Mouse (Mus musculus) cerebellum, adult 11 months (tissue): Measurements from ENCODE around the gene Mcm6.

Source experiments
- DNase-seq: peaks from one replicate; pipeline ENCODE4 v3.0.0; 2022

The Mcm6 gene

DNA sequence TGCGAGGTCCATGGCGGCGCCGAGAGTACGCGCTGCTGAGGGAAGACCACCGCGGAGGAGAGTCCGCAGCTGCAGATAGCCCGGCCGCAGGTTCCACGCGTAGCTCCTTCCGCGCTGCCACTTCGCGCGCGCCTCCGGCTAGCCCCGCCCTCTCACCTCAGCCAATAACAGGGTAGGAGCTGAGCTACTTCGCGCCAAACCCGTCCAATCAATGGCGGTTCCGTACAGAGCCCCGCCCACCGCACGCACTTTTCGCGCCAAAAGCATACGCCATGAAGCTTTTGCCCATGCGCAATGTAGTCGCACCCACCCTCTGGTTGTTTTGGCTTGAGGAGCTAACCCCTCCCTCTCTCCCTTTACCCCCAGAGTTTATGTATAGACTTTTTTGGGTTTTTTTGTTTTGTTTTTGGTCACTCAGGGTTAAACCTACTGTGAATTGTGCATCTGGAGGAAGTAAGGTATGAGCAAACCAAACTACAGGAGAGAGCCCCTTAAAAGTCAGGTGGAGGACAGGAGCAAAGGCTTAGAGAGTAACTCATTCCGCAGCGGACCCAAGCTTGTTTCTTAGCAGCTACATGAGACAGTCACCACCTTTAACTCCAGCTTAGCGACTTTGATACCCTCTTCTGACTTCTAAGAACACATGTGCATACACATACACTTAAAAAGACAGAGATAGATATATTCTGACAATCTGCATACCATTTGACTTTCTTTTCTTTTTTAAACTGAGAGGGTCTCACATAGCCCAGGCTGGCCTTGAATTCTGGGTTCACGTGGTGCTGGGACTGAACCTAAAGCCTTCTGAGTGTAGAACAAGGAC is at the start of gene Mcm6:
TSS of gene Mcm6 (minus strand) at position 111 of the 823 bp plus-strand sequence.
- DNase-seq, result peak; percentile 89

DNA sequence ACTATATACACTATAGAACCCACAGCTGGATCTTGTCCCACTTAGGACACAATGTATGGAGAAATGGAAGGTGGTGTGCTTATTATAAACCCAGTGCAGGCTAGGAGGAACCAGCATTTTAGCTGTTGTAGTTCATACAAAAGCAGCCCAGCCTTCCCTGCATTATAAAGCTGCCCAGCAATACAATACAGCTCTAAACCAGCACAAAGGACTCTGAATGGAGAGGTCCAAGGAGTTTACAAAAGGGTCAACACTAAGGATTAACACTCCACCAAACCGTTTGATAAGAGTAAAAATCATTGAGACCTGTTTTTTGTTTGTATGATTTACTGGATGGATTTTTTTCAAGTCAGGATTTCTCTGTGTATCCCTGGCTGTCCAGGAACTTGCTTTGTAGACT is 47.4 kb upstream of the Mcm6 start:
- DNase-seq, result no peak

DNA sequence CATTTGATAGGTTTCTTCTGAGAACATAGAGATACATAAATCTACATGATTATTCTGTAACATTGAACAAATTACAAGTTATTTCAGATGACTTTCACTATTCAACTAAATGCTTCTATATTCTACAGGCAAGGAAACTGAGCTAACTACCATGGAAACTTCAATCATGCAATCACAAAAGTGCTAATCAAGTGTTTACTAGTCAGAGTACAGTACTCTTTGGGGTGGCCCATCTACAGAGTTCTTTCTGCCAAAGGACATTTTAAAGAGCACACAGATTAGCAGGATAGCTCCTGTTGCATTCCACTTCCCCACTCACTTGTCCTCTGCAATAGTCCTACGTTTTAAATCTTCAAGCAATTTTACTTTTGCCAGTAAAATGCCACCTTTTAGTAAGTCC is 46.2 kb upstream of the Mcm6 start:
- DNase-seq, result no peak

DNA sequence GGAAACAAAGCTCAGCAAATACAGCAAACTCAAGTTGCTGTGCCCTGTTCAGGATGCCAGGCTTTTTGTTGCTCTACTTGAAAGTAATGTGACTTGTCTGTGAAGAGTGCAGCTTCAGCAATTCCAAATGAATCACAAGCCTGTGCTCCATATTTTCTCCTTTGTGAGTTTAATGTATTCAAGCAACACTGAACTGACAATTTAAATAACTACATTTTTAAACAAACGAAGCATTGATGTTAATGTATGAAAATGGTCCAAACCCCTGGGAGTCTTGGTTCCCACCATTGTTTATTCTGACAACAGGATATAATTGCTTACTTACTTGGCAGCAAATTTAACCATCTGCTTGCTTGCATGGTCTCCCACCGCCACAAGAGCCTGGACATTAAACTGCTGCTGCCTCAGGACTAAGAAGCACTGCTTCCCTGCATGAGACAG is 45.6 kb upstream of the Mcm6 start:
- no peak for DNase-seq

DNA sequence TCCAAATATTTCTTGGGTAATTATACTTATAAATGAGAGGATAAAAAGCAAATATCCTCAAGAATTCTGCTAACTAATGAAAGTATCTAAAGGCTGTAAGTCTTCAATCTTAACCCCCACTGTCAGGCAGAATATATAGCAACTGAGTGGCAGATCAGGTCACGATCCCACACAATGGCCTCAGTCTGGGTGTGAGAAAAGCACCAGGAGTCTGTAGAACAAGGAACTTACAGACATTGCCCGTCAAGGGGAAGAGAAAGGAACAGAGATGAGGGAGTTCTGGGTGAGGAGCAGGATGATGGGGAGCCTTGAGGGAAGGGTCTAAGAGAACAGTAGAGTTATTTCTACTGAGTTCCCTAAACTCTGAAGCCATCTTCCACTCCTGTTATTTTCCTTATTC is 41.5 kb upstream of the Mcm6 start:
- no peak for DNase-seq

DNA sequence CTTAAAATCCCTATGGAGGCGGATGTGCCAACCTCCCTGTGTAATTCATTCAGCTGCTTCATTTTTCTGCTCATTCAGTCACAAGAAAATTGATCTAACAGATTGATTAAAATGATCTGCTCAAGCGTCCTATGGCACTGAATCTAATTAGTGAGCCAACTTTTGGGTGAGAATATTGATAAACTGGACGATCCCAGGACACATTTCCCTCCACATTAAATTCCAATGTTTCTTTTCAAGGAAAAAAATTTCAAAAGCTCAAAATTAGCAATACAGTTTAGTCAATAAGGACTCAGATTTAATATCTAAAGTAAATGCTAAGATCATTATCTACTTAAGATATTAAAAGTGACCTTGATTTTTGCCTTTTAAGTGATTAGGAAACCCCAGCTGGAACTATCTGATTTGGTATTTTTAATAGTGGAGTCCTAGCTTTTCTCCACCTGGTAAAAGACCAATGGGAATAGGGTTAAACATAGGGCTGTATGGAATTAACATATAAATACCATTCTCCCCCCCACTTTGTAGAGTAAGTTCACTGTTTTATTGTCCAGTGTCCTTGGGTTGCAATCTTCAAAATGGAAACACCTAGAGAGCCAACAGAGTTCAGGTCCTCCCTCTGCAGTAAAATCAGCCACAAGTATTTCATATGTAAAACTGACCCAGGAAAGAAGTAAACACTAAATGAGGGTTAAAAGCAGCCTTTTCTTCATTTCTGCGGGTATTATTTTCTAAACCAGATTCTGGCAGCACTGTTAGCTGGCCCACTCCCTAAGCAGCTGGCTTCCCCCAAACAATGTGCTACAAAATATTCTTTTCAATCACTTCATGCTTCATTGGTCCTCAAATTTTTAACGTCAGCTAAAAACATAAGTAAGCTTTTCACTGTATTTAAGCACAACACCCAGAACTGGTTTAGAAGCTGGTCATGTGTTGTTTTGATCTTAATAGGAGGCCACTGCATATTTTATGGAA is 40.8 kb upstream of the Mcm6 start:
- no peak for DNase-seq

DNA sequence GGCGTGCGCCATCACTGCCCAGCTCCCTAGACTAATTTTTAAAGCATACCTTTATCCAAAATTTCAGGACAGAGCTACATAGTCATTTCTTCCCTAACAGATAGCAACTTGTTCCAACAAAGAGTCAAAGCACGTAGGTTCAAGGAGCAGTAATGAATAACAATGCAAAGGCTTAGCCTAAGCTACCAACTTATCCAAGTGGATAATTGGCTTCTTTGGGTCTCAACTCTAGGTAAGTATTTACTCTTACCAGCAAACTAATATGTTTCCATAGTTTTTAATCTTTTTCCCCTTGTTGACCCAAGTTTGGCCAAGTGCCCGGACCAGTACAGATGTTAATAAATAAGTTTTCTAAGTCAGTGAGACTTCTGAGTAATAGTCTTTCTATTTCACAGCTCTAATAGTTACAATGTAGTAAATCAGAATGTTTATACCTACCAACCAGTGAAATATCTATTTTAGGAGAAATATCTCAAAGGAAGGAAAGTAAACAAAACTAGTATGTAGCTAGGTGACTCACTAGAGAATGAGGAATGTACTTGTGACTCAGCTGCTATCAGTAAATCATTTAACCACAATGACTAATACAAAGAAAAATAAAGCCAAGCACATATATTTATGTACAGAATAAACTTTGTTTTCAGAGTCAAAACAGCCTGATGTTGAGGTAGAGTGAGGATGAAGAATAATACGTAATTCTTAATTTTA is 39.4 kb upstream of the Mcm6 start:
- no peak for DNase-seq

DNA sequence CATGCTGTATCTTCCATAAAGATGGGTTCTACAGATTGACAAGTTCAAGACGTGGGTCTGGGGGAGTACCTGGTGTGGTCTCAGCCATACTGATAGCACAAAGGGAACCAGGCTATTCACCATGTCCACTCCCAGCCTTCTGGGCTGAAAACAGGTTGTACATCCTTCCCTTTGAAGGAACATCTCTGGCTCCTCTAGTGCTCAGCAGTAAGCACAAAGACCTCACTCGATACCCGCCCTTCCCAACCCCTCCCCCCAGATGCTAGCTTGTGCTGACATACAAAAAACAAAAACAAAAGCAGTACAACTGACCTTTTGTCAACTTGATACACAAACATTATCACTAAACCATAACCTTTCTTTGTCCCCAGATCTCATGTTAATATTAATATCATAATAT is 35.2 kb upstream of the Mcm6 start:
- DNase-seq, result no peak

DNA sequence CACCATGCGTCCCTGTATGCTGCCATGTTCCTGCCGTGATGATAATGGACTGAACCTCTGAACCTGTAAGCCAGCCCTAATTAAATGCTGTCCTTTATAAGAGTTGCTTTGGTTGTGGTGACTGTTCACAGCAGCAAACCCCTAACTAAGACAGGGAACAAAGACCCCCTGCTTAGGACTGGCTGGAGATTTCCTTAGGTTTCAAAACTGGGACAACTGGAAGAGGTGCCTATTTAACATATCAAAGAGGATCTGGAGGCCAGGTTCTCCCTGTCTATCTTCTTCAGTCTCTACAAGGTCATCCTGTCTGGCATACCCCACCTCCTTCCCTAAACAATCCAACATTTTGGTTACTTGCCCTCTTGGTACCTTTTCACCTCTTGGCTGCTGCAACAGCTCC is 32.9 kb upstream of the Mcm6 start:
- no peak for DNase-seq

DNA sequence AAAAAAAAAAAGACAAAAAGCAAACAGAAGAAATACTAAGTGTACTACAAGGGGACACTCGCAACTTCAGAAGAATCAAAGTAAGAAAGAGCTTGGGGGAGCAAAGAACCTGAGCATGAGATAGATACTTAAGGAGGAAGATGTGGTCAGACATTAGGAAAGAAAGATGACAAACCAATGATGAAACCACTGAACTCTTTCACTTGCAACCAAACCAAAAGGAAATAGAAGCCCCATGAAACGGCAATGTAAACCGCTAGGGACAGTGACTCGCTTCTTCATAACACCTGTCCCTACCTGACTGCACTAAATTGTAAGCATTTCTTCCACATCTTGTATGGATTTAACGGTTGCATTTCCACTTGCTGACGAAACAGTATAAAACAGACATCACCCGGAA is 27.0 kb upstream of the Mcm6 start:
- DNase-seq, result no peak

DNA sequence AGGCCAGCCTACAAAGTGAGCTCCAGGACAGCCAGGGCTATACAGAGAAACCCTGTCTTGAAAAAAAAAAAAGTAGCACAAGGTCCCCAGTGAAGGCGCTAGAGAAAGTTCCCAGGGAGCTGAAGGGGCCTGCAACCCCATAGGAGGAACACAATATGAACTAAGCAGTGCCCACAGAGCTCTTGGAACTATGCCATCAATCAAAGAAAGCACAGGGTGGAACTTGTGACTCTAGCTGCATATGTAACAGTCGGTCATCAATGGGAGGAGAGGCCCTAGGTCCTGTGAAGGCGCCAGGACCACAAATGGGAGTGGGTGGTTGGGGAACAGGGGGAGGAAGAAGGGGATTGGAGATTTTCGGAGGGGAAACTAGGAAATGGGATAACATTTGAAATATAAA is 17.4 kb upstream of the Mcm6 start:
- no peak for DNase-seq

DNA sequence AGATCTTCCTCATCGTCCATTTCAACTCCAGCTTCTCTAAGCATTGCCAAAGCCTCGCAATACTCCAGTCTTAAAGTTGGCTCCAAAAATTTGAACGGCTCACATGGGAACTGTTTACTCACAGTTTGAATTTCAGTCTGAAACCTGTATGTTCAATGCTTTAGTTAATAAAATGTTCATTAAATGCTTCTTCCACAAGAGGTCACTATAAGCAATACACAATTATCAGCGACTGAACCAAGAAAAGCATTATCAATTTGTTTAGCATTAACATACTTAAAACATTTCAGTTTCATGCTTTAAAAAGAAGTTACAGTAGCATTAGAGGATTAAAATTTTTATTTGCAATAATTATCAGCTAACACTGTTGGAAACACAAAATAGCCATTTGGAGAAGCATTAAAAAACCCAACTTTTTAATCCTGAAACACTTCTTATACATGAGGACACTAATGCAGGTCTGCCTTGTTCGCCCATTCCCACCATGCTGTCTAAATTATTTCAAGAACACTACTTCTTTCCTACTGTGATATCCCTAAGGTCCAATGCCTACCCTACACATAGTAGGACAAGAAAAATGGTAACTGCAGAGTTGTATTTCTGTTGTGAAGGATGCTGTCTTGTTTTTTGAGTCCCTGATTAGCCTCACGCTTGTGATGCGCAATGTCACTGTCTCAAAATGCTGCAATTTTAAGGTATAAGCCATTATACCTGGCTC is 12.8 kb upstream of the Mcm6 start:
- DNase-seq, result no peak

DNA sequence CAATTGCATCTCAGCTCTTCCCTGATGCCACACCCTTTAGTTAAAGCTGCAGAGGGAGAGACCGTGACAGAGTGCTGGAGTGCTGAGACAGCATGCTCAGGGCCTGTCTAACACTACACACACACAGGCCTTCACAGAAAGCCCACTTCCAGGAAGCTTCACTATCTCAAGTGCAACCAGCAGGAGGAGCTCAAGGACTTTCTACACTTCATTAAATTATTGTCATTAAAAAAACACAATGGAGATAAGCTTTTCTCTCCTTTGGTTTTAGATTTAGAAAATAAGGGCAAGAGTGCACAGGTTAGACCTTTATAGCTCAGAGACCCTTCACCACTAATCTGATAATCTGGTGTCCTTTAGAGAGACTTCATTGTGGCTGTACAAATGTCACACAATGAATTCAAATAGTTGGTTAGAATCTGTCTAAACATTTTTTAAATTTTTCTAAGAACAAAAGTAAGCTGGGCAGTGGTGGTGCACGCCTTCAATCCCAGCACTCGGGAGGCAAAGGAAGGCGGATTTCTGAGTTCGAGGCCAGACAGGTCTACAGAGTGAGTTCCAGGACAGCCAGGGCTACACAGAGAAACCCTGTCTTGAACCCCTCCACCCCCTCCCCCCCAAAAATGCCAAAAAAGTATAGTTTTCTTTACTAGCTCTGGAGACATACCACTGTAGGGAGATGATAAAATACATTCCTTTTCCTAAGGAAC is 9.4 kb upstream of the Mcm6 start:
- DNase-seq, result no peak

DNA sequence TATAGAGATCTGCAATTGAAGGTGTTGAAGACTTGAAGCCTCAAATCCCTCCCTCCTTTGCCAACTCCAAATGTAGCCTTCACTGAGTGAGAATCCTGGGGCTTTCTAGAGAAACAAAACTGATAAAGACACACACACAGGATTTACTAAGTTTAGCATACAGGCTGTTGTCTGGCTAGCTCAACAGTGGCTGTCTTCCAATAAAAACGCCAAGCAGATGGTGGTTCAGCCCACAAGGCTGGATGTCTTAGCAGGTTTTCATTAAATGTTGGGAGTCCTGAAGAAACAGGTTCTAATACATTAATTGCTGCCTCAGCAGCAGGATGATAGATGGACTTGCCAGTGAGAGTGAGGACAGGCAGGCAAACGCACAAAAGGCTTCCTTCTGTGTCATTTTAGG is 1.1 kb upstream of the Mcm6 start:
- DNase-seq, result peak; percentile 47

DNA sequence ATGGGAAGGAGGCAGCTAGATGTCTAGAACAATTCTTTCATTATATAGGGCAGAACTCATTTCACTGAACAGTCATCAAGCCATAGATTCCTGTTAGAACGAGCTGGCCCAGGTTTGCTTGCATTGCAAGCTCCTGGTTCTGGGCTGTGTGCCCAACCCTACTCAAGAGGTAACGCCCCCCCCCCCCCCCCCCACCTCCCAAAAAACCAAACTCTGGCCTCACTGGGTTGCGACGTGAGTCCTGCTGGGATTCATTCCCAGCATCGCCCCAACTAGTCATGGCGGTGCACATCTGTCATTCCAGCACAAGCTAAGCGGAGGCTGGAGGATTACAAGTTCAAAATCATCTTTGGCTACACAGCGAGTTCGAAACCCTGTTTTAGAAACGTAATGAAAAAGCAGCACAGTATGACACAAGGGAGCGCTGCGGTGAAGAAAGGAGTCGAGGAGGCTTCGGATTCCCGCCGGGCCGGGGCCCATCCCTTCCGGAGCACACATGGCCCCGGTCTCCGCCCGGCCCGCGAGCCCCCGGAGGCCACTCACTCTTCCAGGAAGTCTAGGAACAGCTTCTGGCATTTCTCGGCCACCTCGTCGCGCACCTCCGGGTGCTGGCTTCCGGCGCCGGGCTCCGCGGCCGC is 429 bp downstream of the Mcm6 start:
- no peak for DNase-seq

DNA sequence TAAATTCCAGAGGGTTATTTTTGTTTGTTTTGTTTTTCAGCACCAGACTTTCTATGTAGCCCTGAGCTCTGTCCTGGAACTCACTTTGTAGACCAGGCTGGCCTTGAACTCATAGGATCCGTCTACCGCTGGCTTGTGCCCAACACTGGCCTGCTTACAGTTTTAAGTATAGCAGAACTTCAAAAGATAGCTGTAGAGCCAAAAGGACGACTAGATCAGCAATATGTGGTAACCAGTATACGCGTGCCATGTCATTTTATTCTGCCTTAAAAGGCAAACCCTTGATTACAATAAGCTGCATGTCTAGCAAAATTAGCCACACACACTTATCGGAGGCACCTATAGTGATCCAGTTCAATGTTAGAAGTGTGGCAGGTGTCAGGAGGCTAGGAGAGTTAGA is 1.2 kb downstream of the Mcm6 start:
- DNase-seq, result no peak

DNA sequence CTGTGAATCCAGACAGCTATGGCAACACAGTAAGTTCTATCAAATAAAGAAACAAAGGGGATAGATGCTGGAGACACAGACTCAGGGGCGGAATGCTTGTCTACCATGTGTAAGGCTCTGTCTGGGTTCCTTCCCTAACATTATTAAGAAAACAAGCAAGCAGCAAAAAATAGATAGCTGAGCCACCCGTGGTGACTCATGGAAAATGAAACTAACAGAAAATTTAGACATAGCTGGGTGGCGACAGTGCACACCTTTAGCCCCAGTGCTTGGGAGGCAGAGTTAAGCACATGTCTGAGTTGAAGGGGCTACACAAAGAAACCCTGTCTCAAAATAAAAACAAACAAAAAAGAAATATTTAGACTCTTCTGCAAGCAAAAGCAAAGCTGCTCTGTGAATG is 2.0 kb downstream of the Mcm6 start:
- DNase-seq, result no peak

DNA sequence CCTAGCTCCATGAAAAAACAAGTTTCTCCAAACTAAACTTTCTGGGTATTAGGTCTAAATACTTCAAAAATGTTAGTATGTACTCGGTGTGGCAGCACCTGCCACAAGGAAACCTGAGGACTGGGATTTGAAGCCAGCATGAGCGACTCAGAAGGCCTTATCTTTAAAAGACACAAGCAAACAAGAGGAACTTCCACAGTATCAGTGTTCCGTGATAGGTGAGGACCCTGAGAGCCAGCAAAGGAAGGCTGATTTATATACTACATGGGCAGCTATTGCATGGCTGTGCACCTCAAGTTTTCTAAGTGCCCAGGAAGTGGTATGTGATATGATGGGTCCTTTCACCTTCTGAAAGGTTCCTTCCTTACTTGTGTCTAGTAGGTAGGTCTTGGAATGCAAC is 6.4 kb downstream of the Mcm6 start:
- no peak for DNase-seq

DNA sequence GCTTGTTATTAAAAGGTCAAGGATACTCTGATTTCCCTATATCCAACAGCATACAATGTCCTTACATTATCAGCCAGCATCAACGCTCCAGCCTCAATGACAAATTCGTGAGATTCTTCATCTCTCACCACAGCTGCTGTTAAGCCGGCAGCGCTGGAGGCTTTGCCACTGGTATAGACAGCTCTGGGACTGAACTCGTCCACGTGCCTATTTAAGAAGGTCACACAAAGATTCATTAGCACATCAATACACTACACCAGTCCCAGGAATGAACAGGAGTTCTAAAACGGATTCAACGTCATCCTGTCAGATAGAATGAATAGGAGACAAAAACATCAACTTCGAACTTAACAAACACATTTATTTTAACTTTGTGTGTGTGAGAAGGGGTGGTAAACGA is 15.2 kb downstream of the Mcm6 start:
- DNase-seq, result no peak

DNA sequence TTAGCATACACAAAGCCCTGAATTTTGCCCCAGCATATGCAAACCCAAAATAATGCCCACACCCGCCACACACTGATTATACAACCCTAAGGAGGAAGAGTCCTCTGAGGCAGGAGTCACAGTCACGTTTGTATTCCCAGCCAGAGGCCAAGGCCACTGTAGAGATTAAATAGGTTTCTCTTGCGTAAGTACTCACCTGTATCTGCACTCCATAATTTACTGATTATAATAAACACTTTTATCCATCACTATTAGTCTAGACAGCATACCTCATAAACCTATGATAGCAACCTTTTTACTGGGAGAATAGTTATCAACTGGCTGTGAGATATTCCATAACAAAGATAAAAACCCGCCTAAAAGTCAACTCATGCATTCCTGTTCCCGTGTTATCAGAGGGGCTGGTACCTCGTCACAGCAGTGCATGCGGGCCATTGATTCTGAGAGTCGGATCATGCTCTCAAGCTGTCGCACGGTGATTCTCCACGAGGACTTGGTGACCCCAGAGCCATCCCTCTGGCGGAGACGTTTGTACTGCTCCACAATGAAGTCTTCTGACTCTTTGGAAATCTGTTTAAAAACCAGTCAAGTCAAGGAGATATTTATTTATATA is 21.6 kb downstream of the Mcm6 start:
- no peak for DNase-seq

DNA sequence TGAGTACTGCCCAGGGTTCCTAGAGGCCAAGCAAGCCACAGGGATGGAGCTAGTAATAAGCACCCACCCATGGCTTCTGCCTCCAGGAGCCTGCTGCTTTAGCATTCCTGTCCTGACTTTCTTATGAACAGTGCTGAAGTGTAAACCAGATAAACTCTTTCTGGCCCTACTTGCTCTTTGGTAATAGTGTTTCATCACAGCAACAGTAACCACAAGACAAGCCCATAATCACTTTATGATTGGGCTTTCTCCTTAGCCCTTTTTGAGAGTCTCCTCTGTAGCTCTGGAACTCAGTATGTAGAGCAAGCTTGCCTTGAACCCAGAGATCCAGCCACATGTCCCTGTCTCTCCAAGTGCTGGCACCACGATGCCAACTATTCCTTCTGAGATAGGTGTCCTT is 29.2 kb downstream of the Mcm6 start:
- DNase-seq, result no peak
